Mouse (Mus musculus): ENCODE data around the gene Lgals7. TPM values are rescaled to one million over a fixed set of nuclear protein-coding genes. Genes with fewer than 3 reads are reported as not detected.

The Lgals7 gene
- not detected for polyA plus RNA-seq (2014; fragmentation: Illumina TruSeq; extraction: RNeasy Lipid Tissue Mini Kit (QIAGEN cat#74804); ENCODE audit: low read depth, low replicate concordance)

GRCm38 (mm10) chr7:28863540-28863939 is at the start of gene Lgals7:
Gene Lgals7, plus strand, starts transcription at chr7:28863853.

DNA sequence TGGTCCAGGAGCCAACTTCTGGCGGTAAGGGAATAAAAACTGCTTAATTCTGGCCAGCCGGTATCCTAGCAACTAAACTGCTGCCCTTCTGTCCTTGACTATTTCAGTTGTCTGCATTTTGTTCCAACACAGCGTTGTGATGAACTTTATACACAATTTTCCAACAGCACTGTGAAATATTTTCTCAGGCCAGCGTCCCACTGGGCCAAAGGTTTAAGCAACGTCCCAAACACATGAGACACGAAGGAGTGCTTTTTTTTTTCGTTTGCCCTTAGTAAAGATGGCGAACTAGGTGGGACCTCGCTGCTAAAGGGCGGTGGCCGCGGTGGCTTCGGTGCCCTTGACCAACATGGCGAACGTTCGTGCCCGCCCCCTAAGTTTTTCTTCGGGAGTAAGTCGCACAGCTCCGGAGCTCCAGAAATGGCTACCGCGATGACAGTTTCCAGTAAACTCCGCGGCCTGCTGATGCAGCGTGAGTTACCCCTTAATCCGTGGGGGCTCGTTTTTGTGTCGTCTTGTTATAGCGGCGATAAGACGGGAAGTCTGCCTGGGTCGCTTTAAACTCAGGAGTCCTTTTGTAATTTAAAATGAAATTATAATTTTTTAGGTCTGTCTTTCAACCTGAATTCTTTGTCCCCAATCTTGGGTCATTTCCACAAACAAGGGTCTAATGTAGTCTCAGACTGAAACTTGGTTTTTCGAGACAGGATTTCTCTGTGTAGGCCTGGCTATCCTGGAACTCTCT is 38.5 kb upstream of the Lgals7 start, which contains the start of gene Ech1:
Gene Ech1 (plus strand): TSS at position 277 of the 745 bp plus-strand sequence.

DNA sequence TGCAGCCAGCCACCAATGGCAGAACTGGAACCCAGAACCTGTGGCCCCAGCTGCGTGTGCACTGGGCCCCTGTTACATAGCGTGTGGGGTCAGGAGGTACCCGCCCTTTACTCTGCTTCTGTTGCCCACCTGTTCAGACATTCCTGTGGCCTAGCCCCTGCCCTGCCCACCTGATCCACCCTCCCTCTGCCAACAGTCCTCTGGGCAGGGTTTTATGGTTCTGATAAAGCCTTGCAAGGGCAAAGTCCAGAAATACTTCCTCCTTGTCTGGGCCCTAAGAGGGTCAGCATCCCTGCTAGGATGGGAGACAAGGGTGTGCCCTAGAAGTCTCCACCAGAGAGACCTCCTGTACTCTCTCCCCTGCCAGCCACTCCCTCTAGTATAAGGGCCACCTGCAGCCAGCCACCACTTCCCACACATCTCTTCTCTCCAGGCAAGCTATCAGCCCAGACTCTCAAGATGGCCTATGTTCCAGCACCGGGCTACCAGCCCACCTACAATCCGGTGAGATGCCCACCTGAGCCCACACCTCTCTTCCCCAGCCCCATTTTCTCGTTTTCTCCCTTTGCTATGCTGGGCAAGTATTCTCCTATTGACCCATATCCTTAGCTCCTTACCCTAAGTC is 29.8 kb upstream of the Lgals7 start, which contains the start of gene Lgals4:
Gene Lgals4 (plus strand): TSS at position 132 of the 625 bp plus-strand sequence.

DNA sequence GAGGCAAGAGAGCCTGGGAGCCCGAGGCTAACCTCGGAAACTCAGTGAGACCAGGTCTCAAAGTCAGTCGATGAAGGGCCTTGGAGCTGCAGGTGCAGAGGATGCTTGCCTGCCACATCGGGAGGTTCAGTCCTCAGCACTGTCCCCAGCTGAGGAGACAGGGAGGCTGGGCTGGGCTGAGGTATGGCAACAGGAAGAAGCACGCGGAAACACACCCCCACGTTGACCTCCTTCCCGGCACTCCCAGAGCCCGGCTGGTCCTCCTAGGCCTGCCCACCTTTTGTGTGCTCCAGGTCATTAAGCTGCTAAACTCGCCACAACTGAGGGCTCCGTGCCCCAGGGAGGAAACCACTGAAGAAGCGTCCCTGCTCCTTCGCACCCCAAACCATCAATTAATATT is 17.5 kb downstream of the Lgals7 start, which contains the start of gene Capn12:
Gene Capn12 (plus strand): TSS at position 224 of the 400 bp plus-strand sequence.

Other genes with a start within 250 kb of the Lgals7 start
- gene Acp7, start 232.5 kb upstream of the Lgals7 start, polyA plus RNA-seq (2014; fragmentation: Illumina TruSeq; extraction: RNeasy Lipid Tissue Mini Kit (QIAGEN cat#74804); ENCODE audit: low read depth, low replicate concordance) = not detected
- not detected for gene Fbxo27, start 171.0 kb upstream of the Lgals7 start, polyA plus RNA-seq (2014; fragmentation: Illumina TruSeq; extraction: RNeasy Lipid Tissue Mini Kit (QIAGEN cat#74804); ENCODE audit: low read depth, low replicate concordance)
- gene Fbxo17, start 147.0 kb upstream of the Lgals7 start, polyA plus RNA-seq (2014; fragmentation: Illumina TruSeq; extraction: RNeasy Lipid Tissue Mini Kit (QIAGEN cat#74804); ENCODE audit: low read depth, low replicate concordance) = 0.32 TPM
- gene Mrps12, start 122.0 kb upstream of the Lgals7 start, polyA plus RNA-seq (2014; fragmentation: Illumina TruSeq; extraction: RNeasy Lipid Tissue Mini Kit (QIAGEN cat#74804); ENCODE audit: low read depth, low replicate concordance) = 34.0 TPM
- 0.34 TPM for gene Sars2, start 121.9 kb upstream of the Lgals7 start, polyA plus RNA-seq (2014; fragmentation: Illumina TruSeq; extraction: RNeasy Lipid Tissue Mini Kit (QIAGEN cat#74804); ENCODE audit: low read depth, low replicate concordance)
- not detected for gene Ccer2, start 107.7 kb upstream of the Lgals7 start, polyA plus RNA-seq (2014; fragmentation: Illumina TruSeq; extraction: RNeasy Lipid Tissue Mini Kit (QIAGEN cat#74804); ENCODE audit: low read depth, low replicate concordance)
- 16.0 TPM for gene Sirt2, start 97.1 kb upstream of the Lgals7 start, polyA plus RNA-seq (2014; fragmentation: Illumina TruSeq; extraction: RNeasy Lipid Tissue Mini Kit (QIAGEN cat#74804); ENCODE audit: low read depth, low replicate concordance)
- gene Nfkbib, start 96.3 kb upstream of the Lgals7 start, polyA plus RNA-seq (2014; fragmentation: Illumina TruSeq; extraction: RNeasy Lipid Tissue Mini Kit (QIAGEN cat#74804); ENCODE audit: low read depth, low replicate concordance) = 1.1 TPM
- gene Rinl, start 74.9 kb upstream of the Lgals7 start, polyA plus RNA-seq (2014; fragmentation: Illumina TruSeq; extraction: RNeasy Lipid Tissue Mini Kit (QIAGEN cat#74804); ENCODE audit: low read depth, low replicate concordance) = 0.48 TPM
- 104 TPM for gene Hnrnpl, start 55.3 kb upstream of the Lgals7 start, polyA plus RNA-seq (2014; fragmentation: Illumina TruSeq; extraction: RNeasy Lipid Tissue Mini Kit (QIAGEN cat#74804); ENCODE audit: low read depth, low replicate concordance)
- 59.4 TPM for gene Ech1, start 38.6 kb upstream of the Lgals7 start, polyA plus RNA-seq (2014; fragmentation: Illumina TruSeq; extraction: RNeasy Lipid Tissue Mini Kit (QIAGEN cat#74804); ENCODE audit: low read depth, low replicate concordance)
- gene Lgals4, start 30.0 kb upstream of the Lgals7 start, polyA plus RNA-seq (2014; fragmentation: Illumina TruSeq; extraction: RNeasy Lipid Tissue Mini Kit (QIAGEN cat#74804); ENCODE audit: low read depth, low replicate concordance) = 6.6 TPM
- not detected for gene Capn12, start 17.6 kb downstream of the Lgals7 start, polyA plus RNA-seq (2014; fragmentation: Illumina TruSeq; extraction: RNeasy Lipid Tissue Mini Kit (QIAGEN cat#74804); ENCODE audit: low read depth, low replicate concordance)
- gene Actn4, start 98.5 kb downstream of the Lgals7 start, polyA plus RNA-seq (2014; fragmentation: Illumina TruSeq; extraction: RNeasy Lipid Tissue Mini Kit (QIAGEN cat#74804); ENCODE audit: low read depth, low replicate concordance) = 18.6 TPM
- 9.8 TPM for gene Eif3k, start 118.0 kb downstream of the Lgals7 start, polyA plus RNA-seq (2014; fragmentation: Illumina TruSeq; extraction: RNeasy Lipid Tissue Mini Kit (QIAGEN cat#74804); ENCODE audit: low read depth, low replicate concordance)
- not detected for gene Map4k1, start 118.2 kb downstream of the Lgals7 start, polyA plus RNA-seq (2014; fragmentation: Illumina TruSeq; extraction: RNeasy Lipid Tissue Mini Kit (QIAGEN cat#74804); ENCODE audit: low read depth, low replicate concordance)

Data from liver, adult 10 weeks (tissue).